Mouse (Mus musculus): ENCODE measurements around the gene Ryr3.
A peak's percentile ranks its signal among the peaks of the same experiment; 100 is the strongest.

Gene Ryr3

DNA sequence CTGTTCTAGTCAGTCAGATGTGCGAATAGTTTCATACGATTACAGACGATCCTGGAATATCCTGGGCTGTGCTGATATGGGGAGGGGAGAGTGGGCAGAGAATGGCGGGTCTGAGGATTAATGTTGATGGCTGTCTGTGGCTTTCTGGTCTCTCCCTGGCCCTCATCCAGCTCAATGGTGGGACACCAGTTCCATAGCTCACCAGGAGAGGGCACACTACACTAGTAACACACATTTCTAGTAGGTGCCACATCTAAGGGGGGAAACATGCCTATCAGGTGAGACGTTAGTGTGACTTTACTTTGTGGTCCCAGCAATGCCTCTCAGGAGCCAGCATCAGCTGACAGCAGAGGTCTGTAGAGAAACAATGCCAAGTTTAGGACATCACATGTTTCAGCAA, 451.9 kb downstream of the Ryr3 start:
- DNase-seq = peak; percentile 39

DNA sequence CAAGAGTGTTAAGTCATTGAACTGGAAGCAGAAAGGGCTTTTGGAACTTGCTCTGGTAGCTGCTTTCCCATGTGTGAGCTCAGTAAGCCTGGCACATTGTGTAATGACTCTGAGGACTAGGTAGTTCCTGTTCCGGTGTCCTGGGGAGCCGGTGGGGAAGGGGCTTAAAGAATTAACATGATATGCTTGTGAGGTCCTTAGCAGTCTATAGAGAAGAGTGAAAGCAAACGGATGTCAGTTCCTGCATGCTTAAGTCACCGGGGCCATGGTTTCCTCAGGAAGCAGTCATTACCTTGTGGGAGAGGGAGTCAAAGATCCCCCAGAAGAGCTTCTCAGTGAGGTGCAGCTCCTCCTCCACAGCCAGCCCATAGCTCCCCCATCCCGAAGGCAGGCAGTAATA, 452.6 kb downstream of the Ryr3 start:
- no peak for DNase-seq

DNA sequence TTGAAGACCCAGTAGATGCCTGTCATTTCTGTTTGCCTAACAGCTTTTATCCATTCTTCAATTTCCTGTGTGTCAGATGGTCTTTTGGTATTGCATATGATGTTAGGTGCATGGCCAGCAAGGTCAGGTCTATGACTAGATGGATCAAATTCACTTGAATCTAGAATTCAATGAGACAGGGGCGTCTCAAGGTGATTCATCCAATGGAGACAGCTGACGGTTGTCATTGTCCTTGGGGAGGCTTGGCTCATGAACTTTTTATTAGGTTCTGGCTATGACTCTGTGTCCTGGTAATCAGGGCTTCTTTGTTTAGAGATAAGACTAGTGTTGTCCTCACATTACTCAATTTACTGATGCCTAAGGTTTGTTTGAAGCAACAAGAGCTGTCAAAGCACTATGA, 454.9 kb downstream of the Ryr3 start:
- no peak for DNase-seq

- DNase-seq = no peak
Measured at GRCm38 (mm10) chr2:112761196-112761913, 455.5 kb downstream of the Ryr3 start.

DNA sequence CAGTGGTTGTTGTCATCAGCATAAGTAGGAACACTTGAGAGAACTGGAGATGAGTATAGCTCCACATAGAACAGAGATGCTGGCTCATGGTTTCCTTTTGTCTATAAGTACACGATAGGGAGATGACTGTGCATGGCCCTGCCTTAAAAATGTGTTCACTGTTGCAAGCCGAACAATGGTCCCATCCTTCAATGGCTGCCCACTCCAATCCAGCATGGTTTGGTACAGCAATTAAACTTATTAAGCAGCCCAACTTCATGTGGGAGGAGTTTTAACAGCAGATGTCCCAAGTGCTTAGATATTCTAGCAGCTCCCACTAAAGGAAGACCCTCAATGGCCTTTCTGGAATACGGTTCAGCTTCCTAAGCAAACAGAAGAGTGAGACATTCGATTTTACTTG, 456.2 kb downstream of the Ryr3 start:
- DNase-seq = no peak

DNA sequence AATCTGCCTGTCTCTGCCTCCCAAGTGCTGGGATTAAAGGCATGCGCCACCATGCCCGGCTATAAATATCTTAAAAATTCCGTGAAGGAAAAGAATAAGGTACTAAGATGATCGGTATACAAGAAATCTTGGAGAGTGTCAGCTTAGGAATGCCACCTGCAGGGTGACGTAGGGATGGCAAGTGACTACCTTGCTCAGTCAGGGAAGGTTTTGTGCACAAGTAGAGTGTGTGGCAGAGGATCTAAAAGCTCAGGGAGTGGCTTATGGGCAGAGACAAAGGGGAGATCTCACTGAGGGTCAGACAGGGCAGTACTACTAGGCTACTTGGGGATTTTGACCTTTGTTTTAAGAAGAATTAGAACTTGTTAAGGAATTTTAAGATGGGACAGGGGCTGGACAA, 457.2 kb downstream of the Ryr3 start:
- DNase-seq = peak; percentile 22

- no peak for DNase-seq
Measured at GRCm38 (mm10) chr2:112758732-112759131, 458.2 kb downstream of the Ryr3 start.

DNA sequence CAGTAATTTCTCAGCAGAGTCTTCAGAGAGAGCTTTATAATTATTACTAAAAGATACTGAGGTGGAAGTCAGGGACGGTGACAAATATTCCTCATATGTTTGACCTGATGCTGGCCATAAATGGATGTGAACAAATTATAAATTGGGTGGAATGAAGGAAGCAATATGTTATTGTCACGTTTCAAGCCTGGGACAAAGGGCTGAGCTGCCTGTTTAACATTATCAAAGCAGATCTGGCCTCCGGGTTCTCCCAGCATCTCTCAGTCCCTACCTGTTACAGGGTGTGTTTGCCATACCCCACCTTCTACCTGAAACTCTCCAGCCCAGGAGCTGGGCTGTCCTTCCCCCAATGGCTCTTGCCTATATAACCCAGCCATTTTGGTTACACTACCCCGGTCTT, 463.6 kb downstream of the Ryr3 start:
- DNase-seq = no peak

DNA sequence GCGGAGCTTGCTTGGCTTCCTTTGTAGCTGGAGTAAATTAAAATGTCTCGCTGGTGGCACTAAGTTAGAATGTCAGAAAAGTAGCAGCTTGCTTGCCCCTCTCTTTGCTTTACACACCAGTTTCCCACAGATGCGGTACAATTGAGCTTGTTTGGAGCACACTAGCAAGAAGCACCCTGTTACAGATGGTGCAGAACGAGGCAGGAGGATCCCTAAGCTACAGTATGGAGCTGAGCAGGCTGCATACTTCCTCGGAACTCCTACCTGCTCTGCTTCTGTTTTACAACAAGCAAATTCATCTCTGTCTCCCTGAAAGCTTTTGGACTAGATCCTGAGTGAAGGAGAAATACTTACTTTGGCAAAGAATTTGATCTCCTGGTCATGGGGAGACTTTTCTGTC, 465.5 kb downstream of the Ryr3 start:
- no peak for DNase-seq

DNA sequence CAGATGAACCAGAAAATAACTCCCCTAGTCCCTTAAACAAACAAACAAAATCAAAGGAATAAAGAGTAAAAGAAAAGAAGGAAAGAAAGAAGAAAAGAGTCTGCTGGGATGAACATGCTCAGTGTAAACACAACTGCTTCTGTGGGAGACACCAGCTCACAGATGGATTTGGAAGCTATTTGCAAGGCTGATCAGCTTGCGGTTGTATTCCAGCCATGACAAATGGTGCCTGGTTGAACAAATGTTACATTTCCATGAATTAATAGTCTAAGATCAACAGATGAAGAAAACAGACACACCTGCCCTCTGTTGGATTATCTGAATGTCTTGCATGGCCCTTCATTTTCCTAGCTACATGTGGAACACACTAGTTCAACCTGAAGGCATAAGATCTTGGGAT, 468.4 kb downstream of the Ryr3 start:
- DNase-seq = no peak

- DNase-seq = no peak
Measured at GRCm38 (mm10) chr2:112732942-112733341, 484.0 kb downstream of the Ryr3 start.

GRCm38 (mm10) chr2:112727842-112728241, 489.1 kb downstream of the Ryr3 start:
- DNase-seq = no peak

GRCm38 (mm10) chr2:112721217-112721616, 495.7 kb downstream of the Ryr3 start:
- DNase-seq = no peak

DNA sequence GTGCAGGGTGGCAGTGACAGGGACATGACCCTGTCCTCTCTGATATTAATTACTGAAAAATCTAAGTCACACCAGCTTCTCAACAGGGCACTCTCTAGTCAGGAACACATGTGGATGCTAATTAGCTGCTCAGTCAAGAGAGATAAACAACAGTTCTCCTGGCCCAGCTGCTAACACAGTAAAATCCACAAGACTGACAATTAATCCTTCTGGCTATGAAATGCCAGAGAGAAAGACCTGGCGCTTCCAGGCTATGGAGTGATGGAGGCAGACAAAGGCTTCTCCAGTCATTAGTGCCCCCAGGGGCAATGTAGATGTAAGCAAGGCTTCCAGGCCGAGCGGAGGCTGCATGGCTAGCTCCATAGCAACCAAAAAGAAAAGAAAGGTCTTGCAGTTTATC, 496.2 kb downstream of the Ryr3 start:
- DNase-seq = no peak

DNA sequence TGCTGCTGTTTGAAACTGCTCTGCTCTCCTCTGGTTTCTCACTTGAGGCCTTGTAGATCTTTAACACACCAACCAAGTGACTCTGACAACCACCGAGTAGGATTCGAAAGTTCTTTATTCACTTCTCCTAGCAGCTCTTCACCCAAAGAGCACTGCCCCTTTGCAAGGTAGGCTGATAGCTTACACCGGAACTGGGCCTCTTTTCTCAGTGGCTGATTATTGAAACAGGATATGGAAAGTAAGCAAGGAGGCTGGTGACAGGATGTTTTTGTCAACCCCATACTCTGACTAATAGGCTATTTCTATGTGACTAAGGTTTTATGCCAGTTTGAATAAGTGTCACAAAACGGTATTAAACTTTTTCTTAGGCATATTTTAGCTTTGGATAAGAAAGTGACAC, 502.2 kb downstream of the Ryr3 start:
- DNase-seq = no peak

- DNase-seq = no peak
Measured at GRCm38 (mm10) chr2:112681817-112682216, 535.1 kb downstream of the Ryr3 start.

DNA sequence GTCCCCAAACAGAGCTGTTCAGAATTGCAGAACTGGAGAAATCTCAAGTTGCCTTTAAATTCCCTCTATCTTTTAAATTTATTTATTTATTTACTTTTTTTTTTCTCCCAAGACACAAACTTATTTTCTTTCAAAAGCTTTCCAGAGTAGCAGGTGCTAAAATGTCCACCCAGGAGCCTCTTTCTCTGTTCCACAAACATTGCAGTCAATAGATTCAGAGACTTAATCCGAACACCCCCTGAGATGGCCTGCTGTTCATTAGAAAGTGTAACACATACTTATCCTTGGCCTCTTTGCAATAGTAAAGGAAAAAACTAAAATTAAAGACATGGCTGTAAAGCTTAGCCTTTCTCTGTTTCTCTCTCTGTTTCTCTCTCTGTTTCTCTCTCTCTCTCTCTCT, 539.6 kb downstream of the Ryr3 start:
- DNase-seq = no peak

GRCm38 (mm10) chr2:112676721-112677120, 540.2 kb downstream of the Ryr3 start:
- DNase-seq = no peak

- no peak for DNase-seq
Measured at GRCm38 (mm10) chr2:112676175-112676574, 540.7 kb downstream of the Ryr3 start.

DNA sequence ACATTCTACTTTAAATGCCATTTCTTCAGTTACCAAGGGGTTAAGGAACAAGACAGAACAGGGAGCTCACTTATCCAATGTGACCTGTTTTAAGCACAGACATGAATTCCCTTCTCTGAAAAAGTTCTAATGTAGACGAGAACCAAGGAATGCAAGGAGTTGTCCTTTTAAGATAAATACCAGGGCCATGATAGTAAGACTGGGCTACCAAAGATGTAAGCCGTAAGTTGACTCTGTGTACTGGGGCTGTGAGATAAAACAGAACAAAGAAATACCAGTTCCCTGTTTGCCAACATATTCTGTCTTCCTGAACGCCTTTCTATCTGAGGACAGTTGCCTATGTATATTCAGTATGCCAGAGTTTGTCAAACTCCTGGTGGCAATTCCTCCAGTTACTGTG, 547.4 kb downstream of the Ryr3 start:
- no peak for DNase-seq

GRCm38 (mm10) chr2:112656131-112656530, 560.8 kb downstream of the Ryr3 start:
- DNase-seq = no peak

- no peak for DNase-seq
Measured at GRCm38 (mm10) chr2:112653836-112654235, 563.1 kb downstream of the Ryr3 start.

GRCm38 (mm10) chr2:112637206-112637605, 579.7 kb downstream of the Ryr3 start:
- DNase-seq = no peak

DNA sequence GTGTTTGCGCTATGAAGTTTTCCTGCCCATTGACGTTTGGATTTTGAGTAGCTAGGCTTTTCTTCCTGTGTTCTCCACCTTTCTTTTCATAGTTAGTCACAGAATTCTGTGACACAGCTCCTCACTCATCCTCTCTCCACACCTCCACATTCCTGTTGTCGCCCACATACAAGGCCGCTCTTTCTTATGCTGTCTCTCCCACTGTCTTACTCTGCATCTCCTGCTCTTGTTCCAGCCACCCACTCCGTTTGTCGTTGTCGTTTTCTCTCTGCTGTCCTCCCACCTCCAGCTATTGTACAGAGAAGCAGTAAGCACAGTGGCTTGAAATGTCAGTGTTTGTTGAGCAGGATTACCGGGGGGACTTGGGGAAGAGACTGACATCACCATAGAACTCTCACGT, 584.4 kb downstream of the Ryr3 start:
- DNase-seq = no peak

DNA sequence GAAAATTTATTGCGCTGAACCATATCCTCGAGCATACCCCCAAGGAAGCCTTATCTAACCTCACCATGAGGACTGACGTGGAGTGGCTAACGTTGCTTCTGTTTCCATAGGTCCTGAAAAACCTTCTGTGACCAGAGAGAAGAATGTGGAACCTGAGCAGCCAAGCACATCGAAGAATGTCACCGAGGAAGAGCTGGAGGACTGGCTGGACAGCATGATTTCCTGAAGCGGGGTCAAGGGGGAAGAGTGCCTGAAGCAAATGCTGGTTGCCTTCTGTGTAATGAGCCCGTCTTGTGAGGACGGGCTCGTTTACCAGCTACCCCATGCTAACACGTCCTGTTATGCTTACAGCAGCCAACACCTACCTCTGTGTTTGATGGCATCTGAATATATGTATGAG, 586.2 kb downstream of the Ryr3 start:
- no peak for DNase-seq

DNA sequence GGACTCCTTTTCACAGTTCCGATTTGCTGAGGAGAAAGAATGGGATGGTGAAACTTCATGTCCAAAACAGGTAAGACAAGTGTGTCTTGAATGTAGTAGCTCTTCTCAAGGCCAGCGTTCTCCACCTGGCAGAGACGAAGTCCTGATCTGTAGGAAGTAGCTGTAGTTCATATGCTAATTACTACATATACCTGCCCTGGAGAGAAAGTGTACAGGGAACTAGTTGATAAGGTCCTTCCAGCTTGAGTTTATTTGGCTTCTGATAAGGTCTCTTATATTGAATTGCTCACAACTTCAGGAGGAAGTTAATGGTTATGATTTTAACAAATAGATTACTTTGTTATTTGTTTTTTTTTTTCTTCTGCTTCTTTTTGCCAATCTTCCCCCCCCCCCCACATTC, 591.7 kb downstream of the Ryr3 start:
- no peak for DNase-seq
